Mouse (Mus musculus): ENCODE results near the gene Pcgf2.
A peak's percentile ranks its signal among the peaks of the same experiment; 100 is the strongest.

DNA sequence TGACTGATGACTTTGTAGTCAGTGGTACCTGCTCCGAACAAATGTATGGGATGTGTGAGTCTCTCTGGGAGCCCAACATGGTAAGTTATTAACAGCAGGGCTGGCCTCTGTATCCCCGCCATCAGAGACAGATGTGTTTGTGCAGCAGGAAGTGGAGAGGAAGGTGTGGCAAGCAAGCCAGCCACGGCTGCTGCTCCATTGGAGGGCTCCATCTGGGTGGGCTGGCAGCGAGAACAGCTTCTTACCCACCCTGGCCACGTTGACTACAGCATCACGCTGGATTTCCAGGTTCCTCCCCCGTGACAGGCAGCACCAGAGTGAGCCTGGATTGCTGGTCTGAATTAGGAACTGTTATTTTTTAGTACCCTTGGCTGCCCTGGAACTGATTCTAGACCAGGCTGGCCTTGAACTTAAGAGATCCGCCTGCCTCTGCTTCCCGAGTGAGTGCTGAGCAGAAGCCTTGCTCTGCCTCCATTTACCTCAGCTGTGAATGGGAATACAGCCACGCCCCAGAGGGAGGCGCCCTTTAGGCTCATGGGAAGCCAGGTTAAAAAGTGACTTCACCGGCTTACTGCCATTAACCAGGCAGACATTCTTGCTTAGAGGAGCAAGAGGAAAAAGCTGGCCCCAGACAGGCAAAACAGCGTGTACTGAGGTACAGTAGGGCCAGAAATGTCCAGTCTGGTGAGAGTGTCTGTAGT, 11.1 kb upstream of the Pcgf2 start:
- TF ChIP-seq CTCF (IDR thresholded peaks at IDR 0.05; ENCODE audit: low read depth, low read length) = peak; percentile 9
- TF ChIP-seq POLR2A (IDR thresholded peaks at IDR 0.05; ENCODE audit: insufficient read depth, low read length) = no peak

All from ES-Bruce4 (cell line).